Mouse (Mus musculus) retina, postnatal 1 day (tissue): Measurements from ENCODE around the gene BC080695.
"Not testable (repeated sequence)": the region's sequence is repeated elsewhere in the genome, so short reads cannot be mapped to it uniquely, and the experiment has no call there.

ENCODE experiments used
- DNase-seq: peaks from one replicate; pipeline ENCODE4 v3.0.0-alpha.2; 2012

The BC080695 gene

GRCm38 (mm10) chr4:143551400-143551799 is at the start of gene BC080695, which contains the start of gene Gm13057:
Gene BC080695, plus strand, starts transcription at chr4:143551700.
Gene Gm13057, plus strand, starts transcription at chr4:143551709.
- DNase-seq, result not testable (repeated sequence)

- DNase-seq, result no peak
These were observed 40.5 kb upstream of the BC080695 start, which contains the start of gene Gm13043 for GRCm38 (mm10) chr4:143511043-143511442. Gene Gm13043, plus strand, starts transcription at chr4:143511343.

GRCm38 (mm10) chr4:143535654-143536053 is 15.8 kb upstream of the BC080695 start, which contains the start of gene Gm13040:
Gene Gm13040, plus strand, starts transcription at chr4:143535954.
- DNase-seq, result not testable (repeated sequence)

- not testable (repeated sequence) for DNase-seq
These were observed 60.4 kb downstream of the BC080695 start for GRCm38 (mm10) chr4:143611927-143612326.

DNA sequence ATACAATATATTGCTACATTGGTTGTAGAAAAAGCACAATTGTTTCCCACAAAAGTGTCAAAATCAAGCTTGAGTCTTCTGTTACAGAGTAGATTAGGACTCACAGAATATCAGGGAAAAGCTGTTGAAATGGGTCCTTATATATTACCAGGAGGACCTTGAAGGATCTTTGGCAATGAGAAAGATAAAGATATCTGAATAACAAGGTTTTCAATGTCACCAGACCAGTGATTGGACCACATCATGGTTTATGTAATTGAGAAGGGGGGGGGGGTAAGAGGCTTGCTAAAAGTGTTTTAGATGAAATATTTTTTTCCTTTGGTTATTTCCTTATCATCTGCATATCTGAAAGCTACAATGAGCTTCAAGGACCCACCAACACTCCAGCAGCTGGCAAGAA is 63.2 kb downstream of the BC080695 start, which contains the start of gene Gm13083:
Gene Gm13083 (plus strand): TSS at position 301 of the 400 bp plus-strand sequence.
- DNase-seq, result not testable (repeated sequence)

DNA sequence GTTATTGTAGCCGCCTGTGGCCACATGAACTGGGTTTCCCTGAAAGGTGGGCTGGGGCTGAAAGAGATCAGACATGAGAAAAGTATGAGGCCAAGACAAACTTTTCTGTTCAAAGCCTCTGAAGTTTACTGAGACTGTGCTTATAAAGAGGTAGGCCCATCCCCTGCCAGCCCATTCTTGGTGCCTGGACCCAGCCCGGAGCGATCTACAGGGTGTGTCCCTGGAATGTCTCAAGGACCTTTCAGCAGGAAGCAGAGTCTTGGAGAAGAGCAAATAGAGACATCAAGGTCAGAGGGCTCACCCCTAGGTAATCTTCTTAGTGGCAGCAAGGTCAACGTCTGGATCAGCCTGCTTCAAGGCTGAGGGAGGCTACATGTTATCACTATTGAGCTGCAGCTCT is 66.6 kb downstream of the BC080695 start:
- not testable (repeated sequence) for DNase-seq
